Mouse (Mus musculus) left cerebral cortex, postnatal 4 days (tissue): ENCODE measurements around the gene Stk32b. TPM values are rescaled to one million over a fixed set of nuclear protein-coding genes. Genes with fewer than 3 reads are reported as not detected.

Experiments used
- total RNA-seq, 2 experiments: library from RNA; stranded (reverse); gene quantifications; 2 replicates each; pipeline ENCODE4 v1.2.3; 2021

Stk32b gene
- total RNA-seq, 2 experiments from 2014 or later, result 44.8 to 46.7 TPM

Other genes with a start within 250 kb of the Stk32b start
- gene Cytl1, start 18.3 kb upstream of the Stk32b start, total RNA-seq, result not detected
- gene Msx1, start 107.4 kb upstream of the Stk32b start, total RNA-seq, result 1 to 10 TPM; 3.5 to 4.4 TPM